Mouse (Mus musculus) small intestine, adult 2 months (tissue): ENCODE data around the gene Htra3.

Experiments used
- CTCF ChIP-seq: fragments of 200-500 bp; IDR thresholded peaks from 2 replicates; pipeline ENCODE4 v1.5.1; 2012; ENCODE audit warnings: low read depth, mild to moderate bottlenecking, control low read depth, inconsistent platforms, low read length, moderate library complexity, mixed read lengths; ENCODE audit not compliant: insufficient replicate concordance, insufficient read length; ENCODE audit errors: extremely low read depth
- POLR2A ChIP-seq: fragments of 200-500 bp; IDR thresholded peaks from 2 replicates; pipeline ENCODE4 v1.6.1; 2012; ENCODE audit warnings: low read depth, mild to moderate bottlenecking, control low read depth, inconsistent platforms, low read length, moderate library complexity

DNA sequence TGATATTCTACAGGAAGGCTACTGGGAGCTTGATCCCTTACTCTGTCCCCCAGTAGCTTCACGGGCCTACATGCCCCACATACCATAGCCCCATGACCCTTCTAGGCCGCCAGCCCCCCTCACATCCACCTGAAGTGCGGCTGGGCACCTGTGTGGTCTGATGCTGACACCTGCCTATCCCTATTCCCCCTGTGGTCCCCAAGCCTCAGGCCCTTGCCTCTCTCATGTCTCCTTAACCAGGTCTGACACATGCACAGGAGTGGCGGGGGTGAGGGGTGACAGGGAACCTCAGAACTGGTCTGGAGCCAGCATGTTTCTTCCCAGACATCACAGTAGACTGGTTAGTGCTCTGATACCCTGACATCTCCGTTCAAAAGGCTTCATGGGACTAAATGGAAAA is 71.0 kb downstream of the Htra3 start:
- TF ChIP-seq CTCF (no peak), POLR2A (no peak)
